Mouse (Mus musculus): ENCODE results near the gene Cdc5l. TPM values are rescaled to one million over a fixed set of nuclear protein-coding genes. Genes with fewer than 3 reads are reported as not detected.
A peak's percentile ranks its signal among the peaks of the same experiment; 100 is the strongest.
"Not testable (repeated sequence)": the region's sequence is repeated elsewhere in the genome, so short reads cannot be mapped to it uniquely, and the experiment has no call there.

The Cdc5l gene
- 10 to 100 TPM; 39.9 to 40.9 TPM for total RNA-seq (2021)
- long read RNA-seq, experiment 1, transcript Cdc5l-201 (16 exons, 3,027 nt), result major isoform, 29 of 31 reads
- long read RNA-seq, experiment 1, partial matches to known transcripts, result 2 of 31 reads
- long read RNA-seq, experiment 1, other reads (novel, unspliced or antisense), result 0 of 31 reads
- long read RNA-seq, experiment 2, transcript Cdc5l-201 (16 exons, 3,027 nt), result major isoform, 29 of 45 reads
- long read RNA-seq, experiment 2, partial matches to known transcripts, result 15 of 45 reads
- long read RNA-seq, experiment 2, other reads (novel, unspliced or antisense), result 1 of 45 reads

- DNase-seq (ENCODE audit: low spot score in 2 of 2), result peak; percentile 94 to 97
These were observed at the start of gene Cdc5l for GRCm38 (mm10) chr17:45433419-45434261. Cdc5l (minus strand) TSS chr17:45433737.

- no peak for DNase-seq (ENCODE audit: low spot score in 2 of 2)
These were observed 46.9 kb upstream of the Cdc5l start for GRCm38 (mm10) chr17:45480429-45480828.

- DNase-seq (ENCODE audit: low spot score in 2 of 2), result peak; percentile 82 to 85
These were observed 44.8 kb upstream of the Cdc5l start for GRCm38 (mm10) chr17:45478234-45478825.

- peak; percentile 36 for DNase-seq (ENCODE audit: low spot score in 2 of 2)
These were observed 41.3 kb upstream of the Cdc5l start, which contains the start of gene Spats1 for GRCm38 (mm10) chr17:45474669-45475465. Spats1 (minus strand) TSS chr17:45475415.

- DNase-seq (ENCODE audit: low spot score in 2 of 2), result no peak
These were observed 40.6 kb upstream of the Cdc5l start for GRCm38 (mm10) chr17:45474146-45474545.

- no peak for DNase-seq (ENCODE audit: low spot score in 2 of 2)
These were observed 40.1 kb upstream of the Cdc5l start for GRCm38 (mm10) chr17:45473667-45474066.

- DNase-seq (ENCODE audit: low spot score in 2 of 2), result no peak
These were observed 37.2 kb upstream of the Cdc5l start for GRCm38 (mm10) chr17:45470726-45471125.

GRCm38 (mm10) chr17:45468302-45468701, 34.8 kb upstream of the Cdc5l start:
- DNase-seq (ENCODE audit: low spot score in 2 of 2), result no peak

- no peak for DNase-seq (ENCODE audit: low spot score in 2 of 2)
These were observed 33.2 kb upstream of the Cdc5l start for GRCm38 (mm10) chr17:45466701-45467100.

- DNase-seq (ENCODE audit: low spot score in 2 of 2), result no peak
These were observed 30.7 kb upstream of the Cdc5l start for GRCm38 (mm10) chr17:45464255-45464654.

GRCm38 (mm10) chr17:45462506-45462905, 29.0 kb upstream of the Cdc5l start:
- DNase-seq (ENCODE audit: low spot score in 2 of 2), result no peak

- no peak for DNase-seq (ENCODE audit: low spot score in 2 of 2)
These were observed 25.5 kb upstream of the Cdc5l start for GRCm38 (mm10) chr17:45459062-45459461.

- DNase-seq (ENCODE audit: low spot score in 2 of 2), result no peak
These were observed 25.0 kb upstream of the Cdc5l start for GRCm38 (mm10) chr17:45458516-45458915.

- no peak for DNase-seq (ENCODE audit: low spot score in 2 of 2)
These were observed 23.9 kb upstream of the Cdc5l start for GRCm38 (mm10) chr17:45457487-45457886.

GRCm38 (mm10) chr17:45456260-45457152, 23.0 kb upstream of the Cdc5l start:
- DNase-seq (ENCODE audit: low spot score in 2 of 2), result no peak

- DNase-seq (ENCODE audit: low spot score in 2 of 2), result not testable (repeated sequence)
These were observed 22.2 kb upstream of the Cdc5l start for GRCm38 (mm10) chr17:45455783-45456182.

- DNase-seq (ENCODE audit: low spot score in 2 of 2), result no peak
These were observed 21.3 kb upstream of the Cdc5l start for GRCm38 (mm10) chr17:45454794-45455193.

- no peak for DNase-seq (ENCODE audit: low spot score in 2 of 2)
These were observed 18.7 kb upstream of the Cdc5l start for GRCm38 (mm10) chr17:45452271-45452670.

GRCm38 (mm10) chr17:45450153-45450552, 16.6 kb upstream of the Cdc5l start:
- DNase-seq (ENCODE audit: low spot score in 2 of 2), result no peak

GRCm38 (mm10) chr17:45449586-45449985, 16.0 kb upstream of the Cdc5l start:
- no peak for DNase-seq (ENCODE audit: low spot score in 2 of 2)
